Mouse (Mus musculus): ENCODE measurements around the gene Tshz2.
"Not testable (repeated sequence)": the region's sequence is repeated elsewhere in the genome, so short reads cannot be mapped to it uniquely, and the experiment has no call there.

The Tshz2 gene

GRCm38 (mm10) chr2:169752126-169752525, 119.3 kb downstream of the Tshz2 start:
- no peak for DNase-seq (ENCODE audit: extremely low read depth, low read depth, low spot score)

- no peak for DNase-seq (ENCODE audit: extremely low read depth, low read depth, low spot score)
Measured at GRCm38 (mm10) chr2:169753432-169753831, 120.6 kb downstream of the Tshz2 start.

- DNase-seq (ENCODE audit: extremely low read depth, low read depth, low spot score): no peak
Measured at GRCm38 (mm10) chr2:169755091-169755490, 122.3 kb downstream of the Tshz2 start.

- DNase-seq (ENCODE audit: extremely low read depth, low read depth, low spot score): no peak
Measured at GRCm38 (mm10) chr2:169758120-169758519, 125.3 kb downstream of the Tshz2 start.

- no peak for DNase-seq (ENCODE audit: extremely low read depth, low read depth, low spot score)
Measured at GRCm38 (mm10) chr2:169760117-169760516, 127.3 kb downstream of the Tshz2 start.

GRCm38 (mm10) chr2:169761726-169762125, 128.9 kb downstream of the Tshz2 start:
- no peak for DNase-seq (ENCODE audit: extremely low read depth, low read depth, low spot score)

- no peak for DNase-seq (ENCODE audit: extremely low read depth, low read depth, low spot score)
Measured at GRCm38 (mm10) chr2:169762301-169762700, 129.5 kb downstream of the Tshz2 start.

- no peak for DNase-seq (ENCODE audit: extremely low read depth, low read depth, low spot score)
Measured at GRCm38 (mm10) chr2:169763716-169764115, 130.9 kb downstream of the Tshz2 start.

- no peak for DNase-seq (ENCODE audit: extremely low read depth, low read depth, low spot score)
Measured at GRCm38 (mm10) chr2:169766247-169766646, 133.4 kb downstream of the Tshz2 start.

- no peak for DNase-seq (ENCODE audit: extremely low read depth, low read depth, low spot score)
Measured at GRCm38 (mm10) chr2:169767281-169767680, 134.5 kb downstream of the Tshz2 start.

- DNase-seq (ENCODE audit: extremely low read depth, low read depth, low spot score): no peak
Measured at GRCm38 (mm10) chr2:169775078-169775477, 142.3 kb downstream of the Tshz2 start.

GRCm38 (mm10) chr2:169777242-169777641, 144.4 kb downstream of the Tshz2 start:
- DNase-seq (ENCODE audit: extremely low read depth, low read depth, low spot score): no peak

- DNase-seq (ENCODE audit: extremely low read depth, low read depth, low spot score): peak; percentile 61
Measured at GRCm38 (mm10) chr2:169777764-169778163, 145.0 kb downstream of the Tshz2 start.

GRCm38 (mm10) chr2:169778740-169779345, 146.0 kb downstream of the Tshz2 start:
- DNase-seq (ENCODE audit: extremely low read depth, low read depth, low spot score): no peak

- not testable (repeated sequence) for DNase-seq (ENCODE audit: extremely low read depth, low read depth, low spot score)
Measured at GRCm38 (mm10) chr2:169781671-169782070, 148.9 kb downstream of the Tshz2 start.

- no peak for DNase-seq (ENCODE audit: extremely low read depth, low read depth, low spot score)
Measured at GRCm38 (mm10) chr2:169782874-169783680, 150.3 kb downstream of the Tshz2 start.

- DNase-seq (ENCODE audit: extremely low read depth, low read depth, low spot score): no peak
Measured at GRCm38 (mm10) chr2:169783681-169784033, 150.8 kb downstream of the Tshz2 start.

- no peak for DNase-seq (ENCODE audit: extremely low read depth, low read depth, low spot score)
Measured at GRCm38 (mm10) chr2:169787381-169787780, 154.6 kb downstream of the Tshz2 start.

GRCm38 (mm10) chr2:169787906-169788305, 155.1 kb downstream of the Tshz2 start:
- no peak for DNase-seq (ENCODE audit: extremely low read depth, low read depth, low spot score)

GRCm38 (mm10) chr2:169790439-169791131, 157.8 kb downstream of the Tshz2 start:
- peak; percentile 59 for DNase-seq (ENCODE audit: extremely low read depth, low read depth, low spot score)

- no peak for DNase-seq (ENCODE audit: extremely low read depth, low read depth, low spot score)
Measured at GRCm38 (mm10) chr2:169792706-169793105, 159.9 kb downstream of the Tshz2 start.

GRCm38 (mm10) chr2:169802241-169802640, 169.4 kb downstream of the Tshz2 start:
- DNase-seq (ENCODE audit: extremely low read depth, low read depth, low spot score): no peak
